Mouse (Mus musculus): Measurements from ENCODE around the gene Stpg3. TPM values are rescaled to one million over a fixed set of nuclear protein-coding genes. Genes with fewer than 3 reads are reported as not detected.

The Stpg3 gene
- polyA plus RNA-seq, 1 experiment, result not detected

DNA sequence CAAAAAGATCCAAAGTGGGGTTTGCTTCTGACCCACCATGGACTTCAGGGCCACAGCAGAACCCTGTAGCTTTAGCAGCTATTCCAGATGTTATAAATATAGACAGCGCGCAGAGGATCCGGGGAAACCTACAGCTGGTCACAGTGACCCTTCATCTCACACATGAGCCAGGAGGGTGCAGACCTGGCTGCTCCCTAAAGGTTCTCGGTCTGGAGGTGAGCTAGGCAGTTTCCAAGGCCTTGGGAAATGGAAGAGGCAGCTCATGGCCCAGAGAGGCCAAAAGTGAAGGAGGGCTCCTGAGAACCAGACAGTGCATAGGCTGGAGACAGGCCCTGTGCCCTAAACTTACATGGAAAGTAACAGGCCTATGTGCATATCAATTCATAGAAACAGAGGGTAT, 40.6 kb downstream of the Stpg3 start:
- Histone ChIP-seq H3K36me3 (ENCODE audit: control insufficient read depth, insufficient read depth, low read length, poor library complexity, severe bottlenecking) (no peaks in the 10 kb centered on the region), H3K27me3 (ENCODE audit: control insufficient read depth, insufficient read depth, low read length, poor library complexity, severe bottlenecking) (no peaks in the 10 kb centered on the region), H3K9ac (ENCODE audit: low read depth, poor library complexity, severe bottlenecking) (no peak overlapping the region), H3K4me1 (ENCODE audit: control insufficient read depth, insufficient read depth, low read length) (no peaks in the 10 kb centered on the region), H3K4me3 (ENCODE audit: low read depth, low read length) (no peak overlapping the region), H3K9me3 (replicated peaks; ENCODE audit: control insufficient read depth, insufficient read depth, low read length, poor library complexity, severe bottlenecking) (no peaks in the 10 kb centered on the region), H3K27ac (ENCODE audit: insufficient read depth, low read length) (no peak overlapping the region)
- TF ChIP-seq POLR2A (IDR thresholded peaks at IDR 0.05; ENCODE audit: insufficient read depth, low read length) (no peak), CTCF (IDR thresholded peaks at IDR 0.05; ENCODE audit: low read depth, low read length) (no peak), EP300 (IDR thresholded peaks at IDR 0.05; ENCODE audit: insufficient read depth, low read depth, low read length) (no peak)

DNA sequence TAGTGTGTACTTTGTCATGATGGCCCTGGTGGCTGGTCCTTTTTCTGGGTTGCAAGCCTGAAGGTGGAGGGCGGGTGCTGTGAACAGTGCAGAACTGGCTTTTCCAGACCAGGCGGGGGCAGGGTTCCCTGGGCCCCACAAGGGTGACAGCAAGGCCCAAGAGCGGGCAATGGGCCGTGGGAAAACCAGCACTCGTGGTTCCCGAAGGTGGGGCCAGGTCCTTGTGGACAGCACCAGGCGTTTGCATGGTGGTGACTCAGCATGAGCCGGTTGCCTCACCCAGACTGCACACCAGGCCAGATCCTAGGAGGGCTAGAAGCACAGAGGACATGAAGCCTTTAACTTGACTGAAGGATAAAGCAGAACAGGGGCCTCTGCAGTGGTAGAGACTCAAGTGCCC, 41.8 kb downstream of the Stpg3 start:
- Histone ChIP-seq H3K4me3 (ENCODE audit: low read depth, low read length) (no peak overlapping the region), H3K9me3 (replicated peaks; ENCODE audit: control insufficient read depth, insufficient read depth, low read length, poor library complexity, severe bottlenecking) (no peaks in the 10 kb centered on the region), H3K27me3 (ENCODE audit: control insufficient read depth, insufficient read depth, low read length, poor library complexity, severe bottlenecking) (no peaks in the 10 kb centered on the region), H3K36me3 (ENCODE audit: control insufficient read depth, insufficient read depth, low read length, poor library complexity, severe bottlenecking) (no peaks in the 10 kb centered on the region), H3K27ac (ENCODE audit: insufficient read depth, low read length) (no peak overlapping the region), H3K4me1 (ENCODE audit: control insufficient read depth, insufficient read depth, low read length) (no peaks in the 10 kb centered on the region), H3K9ac (ENCODE audit: low read depth, poor library complexity, severe bottlenecking) (no peak overlapping the region)
- TF ChIP-seq CTCF (IDR thresholded peaks at IDR 0.05; ENCODE audit: low read depth, low read length) (no peak), POLR2A (IDR thresholded peaks at IDR 0.05; ENCODE audit: insufficient read depth, low read length) (no peak), EP300 (IDR thresholded peaks at IDR 0.05; ENCODE audit: insufficient read depth, low read depth, low read length) (no peak)

DNA sequence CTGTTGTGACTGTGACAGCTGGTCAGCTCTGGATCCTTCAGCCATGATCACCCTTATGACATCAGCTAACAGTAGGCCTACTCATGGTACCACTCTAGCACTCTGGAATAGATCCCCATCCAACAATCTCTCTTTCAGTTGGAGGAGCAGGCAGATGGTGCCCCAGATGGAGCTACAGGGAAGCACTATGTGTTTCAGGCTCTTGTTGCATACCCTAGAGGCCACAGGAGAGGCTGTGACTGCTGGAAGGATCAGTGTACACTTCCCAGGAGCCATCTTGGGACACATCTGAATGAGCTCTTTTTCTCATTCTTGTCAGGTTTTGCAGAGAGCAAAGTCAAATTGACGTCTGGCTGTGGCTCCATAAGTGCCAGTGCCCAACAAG, 42.7 kb downstream of the Stpg3 start:
- peaks cover 2% of the 10 kb centered on the region for H3K4me1 ChIP-seq (ENCODE audit: control insufficient read depth, insufficient read depth, low read length)

DNA sequence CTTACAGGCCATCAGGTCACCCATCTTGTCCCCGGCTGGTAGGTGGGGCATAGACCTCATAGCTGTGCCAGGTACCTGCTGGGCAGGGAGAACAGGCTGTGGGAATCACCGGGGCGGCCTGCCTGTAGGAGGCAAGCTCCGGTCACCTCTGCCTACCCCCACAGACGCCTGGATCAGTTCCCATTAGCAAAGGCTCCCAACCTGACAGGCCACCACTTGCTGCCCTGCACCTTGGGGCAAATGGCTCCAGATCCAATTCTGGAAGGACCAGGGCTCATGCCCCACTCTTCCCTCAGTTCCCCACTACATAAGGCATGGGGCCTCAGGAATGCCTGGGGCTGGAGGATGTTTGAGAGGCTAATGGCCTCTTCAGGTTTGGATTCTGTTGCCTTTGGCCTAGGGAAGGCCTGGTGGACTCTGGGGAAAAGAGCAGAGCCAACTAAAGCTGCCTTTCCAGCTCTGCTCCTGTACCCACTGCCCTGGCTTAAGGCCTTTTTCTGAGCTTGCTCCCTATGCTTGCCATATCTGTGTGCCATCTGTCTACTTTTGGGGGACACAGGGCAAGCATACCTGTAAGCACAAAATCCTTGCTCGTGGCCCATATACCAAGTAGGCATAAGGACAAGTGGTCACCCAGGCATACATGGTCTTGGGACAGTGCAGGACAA, 43.2 kb downstream of the Stpg3 start:
- no peak overlapping the region for H3K27ac ChIP-seq (ENCODE audit: insufficient read depth, low read length)

More for the DNA sequence above, 42.7 kb downstream of the Stpg3 start:
- no peak overlapping the region for H3K27ac ChIP-seq (ENCODE audit: insufficient read depth, low read length)
- H3K9ac ChIP-seq (ENCODE audit: low read depth, poor library complexity, severe bottlenecking), result no peak overlapping the region
- no peaks in the 10 kb centered on the region for H3K9me3 ChIP-seq (replicated peaks; ENCODE audit: control insufficient read depth, insufficient read depth, low read length, poor library complexity, severe bottlenecking)
- TF ChIP-seq POLR2A (IDR thresholded peaks at IDR 0.05; ENCODE audit: insufficient read depth, low read length) (no peak), CTCF (IDR thresholded peaks at IDR 0.05; ENCODE audit: low read depth, low read length) (no peak), EP300 (IDR thresholded peaks at IDR 0.05; ENCODE audit: insufficient read depth, low read depth, low read length) (no peak)
- H3K27me3 ChIP-seq (ENCODE audit: control insufficient read depth, insufficient read depth, low read length, poor library complexity, severe bottlenecking), result no peaks in the 10 kb centered on the region
- H3K4me3 ChIP-seq (ENCODE audit: low read depth, low read length), result no peak overlapping the region
- H3K36me3 ChIP-seq (ENCODE audit: control insufficient read depth, insufficient read depth, low read length, poor library complexity, severe bottlenecking), result no peaks in the 10 kb centered on the region

DNA sequence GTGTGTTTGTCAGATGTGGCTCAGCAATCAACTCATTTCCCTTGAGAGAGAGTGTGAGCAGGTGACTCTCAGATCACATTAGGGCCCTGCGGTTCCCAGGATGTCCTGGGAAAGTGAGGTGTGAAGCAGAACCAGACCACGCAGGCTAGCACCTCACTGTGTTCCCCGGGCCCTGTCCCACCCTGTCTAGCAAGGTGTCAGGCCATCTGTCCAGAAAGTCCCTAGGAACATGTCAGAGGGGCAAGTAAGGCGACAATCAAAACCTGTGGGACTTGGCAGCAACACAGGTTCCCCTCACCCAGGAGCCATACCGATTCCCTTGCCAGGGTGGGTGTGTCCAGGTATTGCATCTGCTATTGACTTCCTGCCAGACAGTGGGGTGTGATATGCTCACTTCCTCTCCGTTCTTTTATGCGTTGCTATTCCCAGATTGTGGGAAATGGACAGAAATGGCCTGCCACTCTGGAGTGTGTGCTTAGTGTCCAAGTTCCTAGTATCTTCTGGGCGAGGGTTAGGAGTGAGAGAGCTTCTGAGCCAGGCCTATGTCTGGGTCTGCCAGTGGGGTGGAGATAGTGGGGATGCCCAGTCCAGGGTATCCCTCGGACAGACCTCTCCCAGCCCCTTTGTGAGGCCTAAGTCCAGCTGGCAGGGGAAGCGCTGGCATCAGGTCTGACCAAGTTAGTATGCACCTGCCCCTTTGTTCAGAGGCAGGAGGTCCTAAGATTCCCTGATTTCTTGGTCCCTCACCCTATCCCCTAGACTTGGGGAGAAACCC, 43.9 kb downstream of the Stpg3 start:
- Histone ChIP-seq H3K27me3 (ENCODE audit: control insufficient read depth, insufficient read depth, low read length, poor library complexity, severe bottlenecking) (no peaks in the 10 kb centered on the region), H3K36me3 (ENCODE audit: control insufficient read depth, insufficient read depth, low read length, poor library complexity, severe bottlenecking) (no peaks in the 10 kb centered on the region), H3K27ac (ENCODE audit: insufficient read depth, low read length) (no peak overlapping the region), H3K4me1 (ENCODE audit: control insufficient read depth, insufficient read depth, low read length) (peaks cover 2% of the 10 kb centered on the region), H3K9me3 (replicated peaks; ENCODE audit: control insufficient read depth, insufficient read depth, low read length, poor library complexity, severe bottlenecking) (no peaks in the 10 kb centered on the region), H3K9ac (ENCODE audit: low read depth, poor library complexity, severe bottlenecking) (no peak overlapping the region), H3K4me3 (ENCODE audit: low read depth, low read length) (no peak overlapping the region)
- TF ChIP-seq CTCF (IDR thresholded peaks at IDR 0.05; ENCODE audit: low read depth, low read length), result no peak

More for the DNA sequence above, 43.2 kb downstream of the Stpg3 start:
- Histone ChIP-seq H3K4me1 (ENCODE audit: control insufficient read depth, insufficient read depth, low read length) (peaks cover 2% of the 10 kb centered on the region), H3K36me3 (ENCODE audit: control insufficient read depth, insufficient read depth, low read length, poor library complexity, severe bottlenecking) (no peaks in the 10 kb centered on the region), H3K4me3 (ENCODE audit: low read depth, low read length) (no peak overlapping the region), H3K9me3 (replicated peaks; ENCODE audit: control insufficient read depth, insufficient read depth, low read length, poor library complexity, severe bottlenecking) (no peaks in the 10 kb centered on the region), H3K9ac (ENCODE audit: low read depth, poor library complexity, severe bottlenecking) (no peak overlapping the region), H3K27me3 (ENCODE audit: control insufficient read depth, insufficient read depth, low read length, poor library complexity, severe bottlenecking) (no peaks in the 10 kb centered on the region)
- TF ChIP-seq POLR2A (IDR thresholded peaks at IDR 0.05; ENCODE audit: insufficient read depth, low read length), result no peak
- no peak for TF ChIP-seq EP300 (IDR thresholded peaks at IDR 0.05; ENCODE audit: insufficient read depth, low read depth, low read length)
- no peak for TF ChIP-seq CTCF (IDR thresholded peaks at IDR 0.05; ENCODE audit: low read depth, low read length)

DNA sequence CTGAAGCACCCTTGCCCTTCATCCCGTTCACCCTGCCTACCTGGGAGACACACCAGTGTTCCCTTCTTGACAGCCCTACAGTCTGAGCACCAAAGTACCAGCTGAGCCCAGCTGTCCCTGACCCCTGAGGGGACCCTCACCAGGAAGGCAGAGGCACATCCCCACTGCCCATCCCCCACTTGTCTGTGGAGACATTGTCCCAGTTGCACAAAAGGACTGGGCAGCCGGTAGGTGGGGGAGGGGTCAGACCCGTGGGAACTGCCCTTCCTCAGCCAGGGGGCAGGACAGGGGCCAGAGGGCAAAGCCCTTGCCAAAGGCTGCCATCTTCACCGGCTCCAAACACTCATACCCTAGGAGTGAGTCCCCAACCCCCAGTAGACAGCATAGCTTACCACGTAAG, 44.7 kb downstream of the Stpg3 start:
- Histone ChIP-seq H3K9ac (ENCODE audit: low read depth, poor library complexity, severe bottlenecking) (no peak overlapping the region), H3K9me3 (replicated peaks; ENCODE audit: control insufficient read depth, insufficient read depth, low read length, poor library complexity, severe bottlenecking) (no peaks in the 10 kb centered on the region), H3K27me3 (ENCODE audit: control insufficient read depth, insufficient read depth, low read length, poor library complexity, severe bottlenecking) (no peaks in the 10 kb centered on the region), H3K36me3 (ENCODE audit: control insufficient read depth, insufficient read depth, low read length, poor library complexity, severe bottlenecking) (no peaks in the 10 kb centered on the region), H3K4me1 (ENCODE audit: control insufficient read depth, insufficient read depth, low read length) (peaks cover 2% of the 10 kb centered on the region), H3K27ac (ENCODE audit: insufficient read depth, low read length) (no peak overlapping the region), H3K4me3 (ENCODE audit: low read depth, low read length) (no peak overlapping the region)
- TF ChIP-seq POLR2A (IDR thresholded peaks at IDR 0.05; ENCODE audit: insufficient read depth, low read length) (no peak), EP300 (IDR thresholded peaks at IDR 0.05; ENCODE audit: insufficient read depth, low read depth, low read length) (0 out of 2 replicates have a peak, but pooled peaks have one; percentile 5), CTCF (IDR thresholded peaks at IDR 0.05; ENCODE audit: low read depth, low read length) (no peak)

All from ES-Bruce4 (cell line).